Mouse (Mus musculus) myocyte (in vitro differentiated cells): ENCODE data around the gene Disp1. TPM values are rescaled to one million over a fixed set of nuclear protein-coding genes. Genes with fewer than 3 reads are reported as not detected.

Experiments
- H3K27me3 ChIP-seq: one replicate; pipeline ENCODE4 v1.6.1; 2011; ENCODE audit not compliant: control insufficient read depth, insufficient read depth, insufficient read length
- H3K36me3 ChIP-seq: one replicate; pipeline ENCODE4 v1.6.1; 2011; ENCODE audit not compliant: control insufficient read depth, insufficient read depth
- H3K4me2 ChIP-seq: one replicate; pipeline ENCODE4 v1.6.1; 2011; ENCODE audit warnings: low read depth, control low read depth
- H3K4me3 ChIP-seq: one replicate; pipeline ENCODE4 v1.5.1; 2011; ENCODE audit warnings: mild to moderate bottlenecking, control low read depth, moderate library complexity
- H3K79me2 ChIP-seq: one replicate; pipeline ENCODE4 v1.6.1; 2011; ENCODE audit not compliant: control insufficient read depth, insufficient read depth
- H3ac ChIP-seq: one replicate; pipeline ENCODE4 v1.6.1; 2011; ENCODE audit not compliant: control insufficient read depth, insufficient read length
- CEBPB ChIP-seq: IDR thresholded peaks from 2 replicates; pipeline ENCODE4 v1.6.1; 2011; ENCODE audit warnings: mild to moderate bottlenecking, moderate library complexity; ENCODE audit not compliant: poor library complexity, insufficient read depth, severe bottlenecking
- E2F4 ChIP-seq: IDR thresholded peaks from one replicate; pipeline ENCODE4 v1.6.1; 2011; ENCODE audit warnings: mild to moderate bottlenecking, control low read depth, moderate library complexity; ENCODE audit not compliant: insufficient read depth
- MAX ChIP-seq: IDR thresholded peaks from one replicate; pipeline ENCODE4 v1.6.1; 2011; ENCODE audit warnings: low read depth, mild to moderate bottlenecking, control low read depth
- MYOD1 ChIP-seq, 3 experiments: IDR thresholded peaks; one replicate each; pipeline ENCODE4 v1.6.1; 2011; ENCODE audit warnings: control low read depth in 2 of 3, low read depth in 2 of 3, mild to moderate bottlenecking in 2 of 3, moderate library complexity in 1 of 3; ENCODE audit not compliant: insufficient read length in 2 of 3, control insufficient read depth in 1 of 3
- MYOG ChIP-seq, 3 experiments: IDR thresholded peaks; one replicate each; pipeline ENCODE4 v1.6.1; 2011; ENCODE audit warnings: control low read depth in 2 of 3, low read depth in 2 of 3, mild to moderate bottlenecking in 2 of 3; ENCODE audit not compliant: insufficient read length in 2 of 3, control insufficient read depth in 1 of 3, insufficient read depth in 1 of 3
- POLR2A ChIP-seq: IDR thresholded peaks from one replicate; pipeline ENCODE4 v1.6.1; 2011; ENCODE audit warnings: low read depth, mild to moderate bottlenecking, control low read depth, moderate library complexity; ENCODE audit not compliant: insufficient read length
- POLR2AphosphoS2 ChIP-seq: IDR thresholded peaks from one replicate; pipeline ENCODE4 v1.6.1; 2011; ENCODE audit warnings: low read depth, control low read depth; ENCODE audit not compliant: insufficient read length
- REST ChIP-seq: IDR thresholded peaks from one replicate; pipeline ENCODE4 v1.6.1; 2011; ENCODE audit warnings: mild to moderate bottlenecking, control low read depth, moderate library complexity; ENCODE audit not compliant: insufficient read depth, insufficient read length
- SRF ChIP-seq: IDR thresholded peaks from one replicate; pipeline ENCODE4 v1.6.1; 2011; ENCODE audit warnings: low read depth; ENCODE audit not compliant: control insufficient read depth, insufficient read length
- TCF12 ChIP-seq: IDR thresholded peaks from one replicate; pipeline ENCODE4 v1.6.1; 2011; ENCODE audit warnings: mild to moderate bottlenecking, control low read depth; ENCODE audit not compliant: poor library complexity, insufficient read depth, severe bottlenecking
- TCF3 ChIP-seq: IDR thresholded peaks from one replicate; pipeline ENCODE4 v1.6.1; 2011; ENCODE audit warnings: low read depth, control low read depth; ENCODE audit not compliant: insufficient read length
- USF1 ChIP-seq: IDR thresholded peaks from one replicate; pipeline ENCODE4 v1.6.1; 2011; ENCODE audit warnings: low read depth, mild to moderate bottlenecking, control low read depth, moderate library complexity
- polyA plus RNA-seq: library from polyadenylated mRNA; unstranded; fragments of >200 nt; fragmentation: generic; extraction: Trizol; gene quantifications from one replicate; pipeline ENCODE4 v1.2.1, GENCODE M21; 2012; ENCODE audit warnings: missing spikeins

Gene Disp1
- polyA plus RNA-seq, 1 experiment, result 23.5 TPM

DNA sequence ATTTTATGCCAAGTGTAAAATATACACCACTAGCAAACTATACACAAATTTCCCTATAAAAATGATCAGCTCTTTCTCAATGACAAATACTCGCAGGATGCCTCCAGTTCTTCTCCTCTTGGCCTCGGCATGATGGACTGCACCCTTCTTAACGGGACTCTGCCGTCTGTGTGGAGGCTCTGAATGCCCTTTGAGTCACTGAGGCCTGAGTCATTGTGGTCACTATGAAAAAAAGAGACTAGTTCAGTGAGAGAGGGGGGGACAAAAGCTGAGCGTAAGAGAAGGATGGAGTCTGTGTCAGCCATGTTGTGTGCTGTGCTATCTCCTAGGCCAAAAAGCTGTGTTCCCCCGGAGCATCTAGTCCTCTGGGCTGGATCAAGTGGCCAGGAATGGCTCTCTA, 2.3 kb downstream of the Disp1 start:
- Histone ChIP-seq H3K27me3 (no peaks in the 10 kb centered on the region), H3K36me3 (no peaks in the 10 kb centered on the region), H3ac (no peak overlapping the region), H3K4me3 (no peak overlapping the region), H3K79me2 (peaks cover 57% of the 10 kb centered on the region), H3K4me2 (peak overlapping the region; percentile 55)
- TF ChIP-seq CEBPB (no peak), MYOD1 (IDR thresholded peaks at IDR 0.05; ENCODE audit: control insufficient read depth in 1 of 3, insufficient read length in 2 of 3, low read depth in 2 of 3) (no peak), USF1 (no peak), SRF (no peak), TCF12 (no peak), TCF3 (no peak), POLR2AphosphoS2 (no peak), POLR2A (no peak), REST (no peak)

GRCm38 (mm10) chr1:183216691-183217090, 4.6 kb downstream of the Disp1 start:
- no peak for TF ChIP-seq POLR2A
- no peak for TF ChIP-seq POLR2AphosphoS2
- TF ChIP-seq USF1, result no peak
- TF ChIP-seq MYOG (IDR thresholded peaks at IDR 0.05; ENCODE audit: control insufficient read depth in 1 of 3, insufficient read depth in 1 of 3, insufficient read length in 2 of 3, low read depth in 2 of 3), result no peak
- TF ChIP-seq E2F4, result no peak
- Histone ChIP-seq H3K4me2 (peak overlapping the region; percentile 72), H3K79me2 (peaks cover 70% of the 10 kb centered on the region), H3K36me3 (no peaks in the 10 kb centered on the region), H3K27me3 (no peaks in the 10 kb centered on the region), H3K4me3 (no peak overlapping the region), H3ac (no peak overlapping the region)

- TF ChIP-seq CEBPB (0 out of 2 replicates have a peak, but pooled peaks have one; percentile 40), MYOD1 (IDR thresholded peaks at IDR 0.05; ENCODE audit: control insufficient read depth in 1 of 3, insufficient read length in 2 of 3, low read depth in 2 of 3) (peak in 1 of 3 experiments; percentile 32), TCF3 (no peak)
- peak overlapping the region; percentile 72 for H3K4me2 ChIP-seq
- H3K4me3 ChIP-seq, result no peak overlapping the region
- H3K36me3 ChIP-seq, result no peaks in the 10 kb centered on the region
- no peak overlapping the region for H3ac ChIP-seq
- H3K27me3 ChIP-seq, result no peaks in the 10 kb centered on the region
- H3K79me2 ChIP-seq, result peaks cover 77% of the 10 kb centered on the region
These were observed 5.6 kb downstream of the Disp1 start for GRCm38 (mm10) chr1:183215706-183216105.

GRCm38 (mm10) chr1:183213850-183214249, 7.5 kb downstream of the Disp1 start:
- Histone ChIP-seq H3K79me2 (peaks cover 69% of the 10 kb centered on the region), H3K27me3 (no peaks in the 10 kb centered on the region), H3K36me3 (no peaks in the 10 kb centered on the region), H3K4me3 (no peak overlapping the region), H3K4me2 (no peak overlapping the region), H3ac (no peak overlapping the region)
- TF ChIP-seq MYOD1 (IDR thresholded peaks at IDR 0.05; ENCODE audit: control insufficient read depth in 1 of 3, insufficient read length in 2 of 3, low read depth in 2 of 3) (no peak), POLR2AphosphoS2 (no peak), E2F4 (no peak), MAX (no peak), USF1 (no peak), POLR2A (no peak), CEBPB (no peak), SRF (no peak), REST (no peak), MYOG (IDR thresholded peaks at IDR 0.05; ENCODE audit: control insufficient read depth in 1 of 3, insufficient read depth in 1 of 3, insufficient read length in 2 of 3, low read depth in 2 of 3) (peak in 1 of 3 experiments; percentile 58), TCF3 (no peak), TCF12 (peak; percentile 1)

DNA sequence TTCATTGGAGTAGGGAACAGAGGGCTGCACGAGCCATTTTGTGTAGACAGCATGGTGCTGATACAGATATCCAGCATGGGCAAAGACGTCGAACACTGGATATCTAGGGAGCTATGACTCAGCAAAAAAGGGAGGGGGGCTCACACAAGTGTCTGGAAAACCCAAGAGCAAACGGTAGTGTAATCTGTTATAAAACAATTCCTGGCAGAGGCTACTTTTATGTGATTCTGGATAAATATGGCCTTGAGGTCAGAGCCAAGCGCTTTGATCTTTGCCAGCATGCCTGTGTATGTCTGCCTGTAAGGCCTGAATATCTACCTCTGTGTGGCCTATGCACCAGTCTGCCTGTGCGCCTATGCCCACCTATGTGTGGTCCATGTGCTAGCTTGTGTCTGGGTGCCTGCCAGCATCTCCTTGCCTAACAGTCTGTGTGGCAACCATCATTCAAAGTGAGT, 8.5 kb downstream of the Disp1 start:
- H3K36me3 ChIP-seq, result no peaks in the 10 kb centered on the region

More for the DNA sequence above, 8.5 kb downstream of the Disp1 start:
- no peak overlapping the region for H3K4me2 ChIP-seq
- no peak overlapping the region for H3ac ChIP-seq
- H3K27me3 ChIP-seq, result no peaks in the 10 kb centered on the region
- peaks cover 67% of the 10 kb centered on the region for H3K79me2 ChIP-seq
- no peak overlapping the region for H3K4me3 ChIP-seq
- TF ChIP-seq TCF3, result no peak
- TF ChIP-seq CEBPB, result no peak
- no peak for TF ChIP-seq SRF
- no peak for TF ChIP-seq POLR2AphosphoS2
- no peak for TF ChIP-seq TCF12
- no peak for TF ChIP-seq POLR2A
- no peak for TF ChIP-seq E2F4
- no peak for TF ChIP-seq MYOG (IDR thresholded peaks at IDR 0.05; ENCODE audit: control insufficient read depth in 1 of 3, insufficient read depth in 1 of 3, insufficient read length in 2 of 3, low read depth in 2 of 3)
- no peak for TF ChIP-seq USF1
- TF ChIP-seq MYOD1 (IDR thresholded peaks at IDR 0.05; ENCODE audit: control insufficient read depth in 1 of 3, insufficient read length in 2 of 3, low read depth in 2 of 3), result no peak
- no peak for TF ChIP-seq REST
- no peak for TF ChIP-seq MAX
